Mouse (Mus musculus) v-Abl transformed pro-B cells (cell line): ENCODE data around the gene Btbd9.
"Not testable (repeated sequence)": the region's sequence is repeated elsewhere in the genome, so short reads cannot be mapped to it uniquely, and the experiment has no call there.

Experiments used
- in situ Hi-C, 2 experiments: fragments of 400-800 bp; cut with MboI; formaldehyde crosslinking; loops; one replicate each; pipeline ENCODE4 v1.15.1; 2025; ENCODE audit not compliant: unreplicated experiment in 2 of 2

Btbd9 gene

GRCm38 (mm10) chr17:30575941-30576773, at the start of gene Btbd9:
Gene Btbd9, minus strand, starts transcription at chr17:30576488.
- in situ Hi-C loops: no loop called here

- in situ Hi-C loops: not testable (repeated sequence)
Measured at GRCm38 (mm10) chr17:30624132-30624531, 47.8 kb upstream of the Btbd9 start, which contains the start of gene Dnah8. Gene Dnah8, plus strand, starts transcription at chr17:30624354.

DNA sequence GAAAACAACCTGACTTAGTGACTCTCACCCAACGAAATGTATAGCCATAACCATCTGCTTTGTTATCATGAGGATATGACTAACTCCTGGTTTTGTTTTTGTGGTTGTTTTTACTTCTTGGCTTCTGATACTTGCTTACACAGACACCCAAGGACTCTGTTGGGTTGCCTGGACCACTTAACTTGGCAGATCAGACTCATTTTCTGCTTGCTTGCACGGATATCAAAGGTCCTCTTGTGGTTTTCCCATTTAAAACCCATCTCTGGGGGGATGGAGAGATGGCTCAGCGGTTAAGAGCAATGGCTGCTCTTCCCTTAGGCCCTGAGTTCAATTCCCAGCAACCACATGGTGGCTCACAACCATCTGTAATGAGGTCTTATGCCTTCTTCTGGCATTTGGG, 46.9 kb upstream of the Btbd9 start:
- in situ Hi-C loops: no loop called here

DNA sequence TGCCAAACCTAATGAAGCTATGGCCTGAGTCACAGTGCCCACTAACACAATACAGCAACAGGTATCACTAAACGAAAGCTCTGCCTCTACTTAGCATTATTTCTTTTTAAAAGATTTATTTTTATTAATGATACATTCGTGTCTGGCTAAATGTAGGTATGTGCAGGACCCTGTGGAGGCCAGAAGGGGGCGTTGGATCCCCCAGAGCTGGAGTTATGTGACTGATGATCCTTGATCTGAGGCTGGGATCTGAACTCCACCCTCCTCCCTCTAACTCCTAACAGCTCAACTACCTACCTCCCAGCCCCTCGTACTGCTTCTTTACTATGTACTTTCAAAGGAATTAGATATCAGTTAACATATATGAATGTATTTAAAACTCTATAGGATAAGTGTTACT, 45.2 kb upstream of the Btbd9 start:
- in situ Hi-C loops: no loop called here

- in situ Hi-C loops: no loop called here
Measured at GRCm38 (mm10) chr17:30620548-30620947, 44.3 kb upstream of the Btbd9 start.

GRCm38 (mm10) chr17:30619153-30619552, 42.9 kb upstream of the Btbd9 start:
- in situ Hi-C loops: no loop called here

DNA sequence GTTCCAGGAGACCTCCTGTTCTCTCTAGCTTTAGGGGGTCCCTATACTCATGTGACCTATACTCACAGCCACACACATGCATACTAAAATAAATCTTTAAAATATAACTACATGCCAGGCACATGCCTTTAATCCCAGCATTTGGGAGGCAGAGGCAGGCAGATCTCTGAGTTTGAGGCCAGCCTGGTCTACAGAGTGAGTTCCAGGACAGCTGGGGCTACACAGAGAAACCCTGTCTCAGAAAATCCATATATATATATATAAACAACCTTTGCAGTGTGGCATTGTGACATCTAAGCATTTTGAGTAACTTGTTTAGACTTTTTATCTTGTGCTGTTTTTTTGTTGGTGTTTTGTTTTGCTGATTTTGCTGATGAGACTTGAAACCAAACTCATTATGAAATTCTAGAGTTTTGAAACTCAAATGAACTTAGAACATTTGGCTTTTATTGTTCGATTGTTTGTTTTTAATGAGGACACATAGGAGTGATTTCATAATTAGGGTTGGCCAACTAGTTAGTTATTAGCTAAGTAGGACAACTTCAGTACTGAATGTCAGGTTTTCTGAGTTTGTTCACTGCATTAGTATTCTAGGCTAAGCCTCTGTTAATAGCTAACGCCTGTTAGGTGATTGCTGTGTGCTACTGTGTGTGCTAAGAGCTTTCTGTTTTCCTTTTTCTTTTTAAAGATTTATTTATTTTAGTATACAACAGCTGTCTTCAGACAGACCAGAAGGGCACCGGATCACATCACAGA, 42.0 kb upstream of the Btbd9 start:
- in situ Hi-C loops: no loop called here

GRCm38 (mm10) chr17:30616203-30616602, 39.9 kb upstream of the Btbd9 start:
- in situ Hi-C loops: no loop called here

GRCm38 (mm10) chr17:30613350-30613749, 37.1 kb upstream of the Btbd9 start:
- in situ Hi-C loops: no loop called here

DNA sequence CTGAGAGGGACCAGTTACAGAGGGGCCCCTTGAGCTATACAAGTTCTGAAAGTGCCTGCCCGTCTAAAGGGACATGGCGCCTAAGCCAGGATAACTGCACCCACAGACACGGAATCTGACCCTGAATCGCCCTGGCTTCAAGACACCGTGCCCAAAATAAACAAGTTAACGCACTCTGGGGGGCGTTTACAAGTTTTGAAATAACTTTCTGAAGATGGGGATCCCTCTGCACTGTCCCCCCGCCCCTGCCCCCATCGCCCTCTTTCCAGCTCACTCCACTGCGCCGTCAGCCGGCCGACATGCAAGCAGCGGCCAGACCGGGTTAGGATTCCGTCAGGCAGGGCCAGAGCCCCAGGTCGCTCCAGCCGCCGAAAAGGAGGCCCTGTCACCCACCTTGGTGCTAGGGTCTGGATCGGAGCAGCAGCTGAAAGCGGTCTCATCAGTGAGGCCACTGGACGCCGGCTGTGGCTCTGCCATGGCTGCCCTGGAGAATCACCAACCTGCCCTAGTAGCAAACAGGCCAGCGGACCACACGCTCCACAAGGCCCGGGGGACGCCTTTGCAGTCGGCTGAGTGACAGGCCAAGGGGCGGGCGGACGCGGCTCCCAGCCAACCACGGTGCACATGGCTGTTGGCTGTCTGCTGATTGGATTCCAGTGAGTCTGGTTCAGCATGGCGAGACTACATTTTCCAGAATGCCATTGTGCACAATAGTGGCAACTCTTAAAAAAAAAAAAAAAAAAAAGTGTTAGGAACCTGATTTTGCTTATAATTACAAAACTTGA, 36.0 kb upstream of the Btbd9 start:
- in situ Hi-C loops: no loop called here

GRCm38 (mm10) chr17:30611221-30612074, 35.2 kb upstream of the Btbd9 start:
- in situ Hi-C loops: no loop called here

DNA sequence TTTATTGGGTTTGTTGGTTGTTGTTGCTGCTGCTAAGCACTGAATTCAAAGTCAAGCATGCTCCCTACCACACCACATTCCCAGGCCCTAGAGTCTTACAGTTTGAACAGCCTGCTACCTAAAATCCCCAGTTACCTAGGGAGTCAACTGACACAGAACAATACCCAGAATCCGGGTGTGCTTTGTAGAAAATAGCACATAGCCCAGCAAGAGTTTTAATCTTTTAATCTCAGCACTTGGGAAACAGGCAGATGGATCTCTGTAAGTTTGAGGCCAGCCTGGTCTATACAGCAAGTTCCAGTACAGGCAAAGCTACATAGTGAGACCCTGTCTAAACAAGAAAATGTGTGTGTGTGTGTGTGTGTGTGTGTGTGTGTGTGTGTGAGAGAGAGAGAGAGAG, 34.5 kb upstream of the Btbd9 start:
- in situ Hi-C loops: no loop called here

DNA sequence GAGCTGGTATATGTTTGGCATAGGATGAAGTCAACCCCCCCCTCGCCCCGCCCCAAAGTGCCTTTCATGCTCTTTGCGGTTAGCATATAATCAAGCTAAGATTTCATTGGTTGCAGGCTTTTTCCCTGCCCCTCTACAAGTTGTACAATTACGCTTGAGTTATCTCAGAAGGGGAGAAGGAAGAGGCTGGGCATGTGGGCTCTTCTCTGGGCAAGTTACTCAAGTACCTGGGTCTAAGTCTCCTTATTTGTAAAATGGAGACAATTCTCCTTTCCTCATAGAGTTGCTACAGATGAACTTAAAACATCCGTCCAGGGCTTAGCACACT, 33.7 kb upstream of the Btbd9 start:
- in situ Hi-C loops: no loop called here

DNA sequence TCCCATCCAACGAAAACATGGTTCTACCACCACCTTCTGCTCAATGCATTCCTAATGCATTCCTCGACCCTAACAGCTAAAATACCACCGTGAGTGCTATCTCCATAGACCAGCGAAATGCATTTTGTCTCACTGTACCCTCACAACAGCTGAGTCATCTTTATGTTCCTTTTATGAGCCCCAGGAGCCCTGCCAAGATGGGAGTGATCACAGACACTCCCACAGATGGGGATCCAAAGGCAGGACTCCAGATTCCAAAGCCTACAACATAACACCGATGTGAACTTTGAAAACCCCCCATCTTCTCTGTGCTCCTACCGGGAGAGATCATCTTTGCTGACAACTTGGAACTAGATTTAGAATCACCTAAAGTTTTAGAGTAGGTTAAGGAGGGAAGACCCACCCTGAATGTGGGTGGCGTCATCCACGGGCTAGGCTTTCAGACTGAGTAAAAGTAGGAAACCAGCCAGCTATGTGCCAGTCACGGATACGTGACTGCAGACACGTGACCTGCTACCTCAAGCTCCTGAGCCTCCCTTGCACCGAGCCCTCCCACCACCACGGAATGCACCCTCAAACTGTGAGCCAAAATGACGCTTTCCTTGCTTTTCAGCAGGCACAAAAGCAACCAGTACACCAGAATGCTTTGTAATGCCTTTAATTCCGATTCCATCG, 33.2 kb upstream of the Btbd9 start:
- in situ Hi-C loops: no loop called here

DNA sequence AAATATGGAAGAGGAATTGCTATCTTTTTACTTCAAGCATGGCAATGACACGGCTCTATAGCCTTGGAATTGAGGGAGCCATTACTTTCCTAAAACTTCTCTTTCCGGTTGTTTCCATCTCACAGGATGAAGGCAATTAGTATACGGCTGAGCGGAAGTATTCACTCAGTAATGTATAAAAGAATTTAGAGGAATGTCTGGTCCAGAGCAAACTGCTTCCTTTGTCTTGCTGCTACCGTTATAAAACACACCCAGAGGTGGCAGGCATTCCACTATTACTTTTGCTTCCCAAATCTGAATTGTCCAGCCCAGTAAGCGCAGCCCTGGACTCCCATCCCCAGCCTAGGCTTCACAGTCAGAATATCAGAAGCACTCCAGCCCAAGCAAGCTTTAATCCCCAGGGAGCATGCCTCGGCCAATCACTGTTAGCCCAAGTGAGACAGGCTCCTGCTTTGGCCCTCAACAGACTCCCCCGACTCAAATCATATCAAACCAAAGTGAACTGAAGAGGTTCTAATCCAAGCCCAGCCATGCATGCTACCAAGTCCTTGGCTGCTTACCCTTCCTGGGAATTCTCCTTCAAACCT, 31.7 kb upstream of the Btbd9 start:
- in situ Hi-C loops: no loop called here

DNA sequence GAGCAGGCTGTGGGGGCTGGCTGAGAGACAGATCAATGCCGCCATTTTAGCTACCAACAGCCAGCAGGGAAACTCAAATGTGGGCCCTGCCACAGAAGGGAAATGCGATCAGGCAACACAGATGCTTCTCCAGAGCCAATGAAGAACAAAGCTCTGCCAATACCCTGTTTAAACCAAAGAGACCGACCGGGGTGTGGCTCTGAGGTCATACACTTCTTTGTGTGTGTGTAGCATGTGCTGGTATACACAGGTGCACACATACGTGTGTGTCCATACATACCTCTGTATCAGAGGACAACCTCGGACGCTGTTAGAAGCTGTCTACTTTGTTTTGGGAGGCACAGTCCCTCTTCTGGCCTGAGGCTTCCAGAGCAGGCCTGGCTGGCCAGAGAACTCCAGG, 31.0 kb upstream of the Btbd9 start:
- in situ Hi-C loops: no loop called here

GRCm38 (mm10) chr17:30606634-30607081, 30.4 kb upstream of the Btbd9 start:
- in situ Hi-C loops: no loop called here

- in situ Hi-C loops: no loop called here
Measured at GRCm38 (mm10) chr17:30606206-30606605, 29.9 kb upstream of the Btbd9 start.

DNA sequence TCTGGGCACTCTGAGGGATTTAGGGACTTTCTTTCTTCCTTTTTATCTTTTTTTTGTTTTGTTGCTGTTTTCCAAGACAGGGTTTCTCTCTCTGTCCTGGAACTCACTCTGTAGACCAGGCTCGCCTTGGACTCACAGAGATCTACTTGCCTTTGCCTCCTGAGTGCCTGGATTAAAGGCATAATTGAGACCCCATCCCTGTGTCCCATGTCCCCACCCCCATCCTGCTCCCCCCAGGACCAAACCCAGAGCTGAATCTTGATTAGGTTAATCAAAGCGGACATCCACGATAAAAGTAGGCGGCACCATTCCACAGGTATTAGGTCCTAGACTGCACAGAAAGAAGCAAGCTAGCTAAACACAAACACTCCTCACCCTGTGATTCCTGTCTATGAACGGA, 28.7 kb upstream of the Btbd9 start:
- in situ Hi-C loops: no loop called here
